ENCODE assay signal across 24 mouse cellular contexts in the genomic region with DNA sequence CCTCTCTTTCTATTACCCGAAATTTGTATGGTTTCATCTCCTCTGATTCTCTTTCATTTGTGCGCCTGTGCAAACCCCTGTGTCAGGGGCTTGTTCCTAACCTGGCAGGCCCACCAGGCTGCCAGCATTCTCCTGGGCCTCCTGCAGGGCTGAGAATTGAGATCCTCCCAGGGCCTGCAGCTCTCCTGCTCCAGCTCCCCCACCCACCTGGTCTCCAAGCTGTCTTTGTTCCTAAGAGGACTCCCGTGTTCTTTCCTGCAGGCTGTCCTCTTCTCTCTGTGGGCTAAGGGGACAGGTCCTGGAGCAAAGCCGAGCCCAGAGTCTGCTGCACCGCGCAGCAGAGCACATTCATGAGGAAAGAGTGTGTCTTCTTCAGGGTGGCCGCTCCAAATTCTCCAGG.
DNase-seq lines count a peak whose midpoint lies in the region; ATAC-seq and TF ChIP-seq lines count a peak whose summit lies in the region.
"Had no signal": no experiment of that assay in that cellular context is flagged by ENCODE, and none has a peak within 500 bp of the region (broad histone marks: within the 10 kb centered on the region; RNA-seq: fewer than 3 reads in every experiment).

No protein-coding gene starts in this region.

- ATAC-seq in midbrain, embryonic 16.5 days: no peak
- ATAC-seq in midbrain, postnatal 0 days (ENCODE audit: low FRiP score): no peak
- ATAC-seq in embryonic facial prominence, embryonic 14.5 days (ENCODE audit: low read depth): no peak
- no peak for ATAC-seq in lung, postnatal 0 days
- ATAC-seq: forebrain, postnatal 0 days; intestine, postnatal 0 days had no signal

- TF ChIP-seq CTCF in midbrain, postnatal 0 days (IDR thresholded peaks at IDR 0.05): no peak
- TF ChIP-seq CTCF in lung, postnatal 0 days (IDR thresholded peaks at IDR 0.05): no peak

- DNase-seq in layer of hippocampus, adult 11-12 months (ENCODE audit: low spot score): peak; percentile 29
- no peak for DNase-seq in layer of hippocampus, postnatal 14 days (ENCODE audit: low spot score in 2 of 2)
- DNase-seq in midbrain, postnatal 0 days (ENCODE audit: low spot score): no peak
- peak; percentile 54 for DNase-seq in cerebellum, adult 9-11 months
- no peak for DNase-seq in embryonic facial prominence, embryonic 14.5 days (ENCODE audit: low spot score)
- DNase-seq in spleen, postnatal 10 days (ENCODE audit: low spot score in 2 of 2): no peak
- DNase-seq in lung, postnatal 0 days (ENCODE audit: low spot score): no peak
- DNase-seq: adrenal gland, postnatal 36 days; forebrain, postnatal 0 days; gastrocnemius, postnatal 14 days; heart, adult 18-20 months; heart, postnatal 14 days; kidney, postnatal 36 days; liver, embryonic 13.5 days; lung, adult 2 months; lung, postnatal 4 days; retina, postnatal 1 day; right cerebral cortex, postnatal 25 days; thymus, postnatal 14 days had no signal

- H3K9ac ChIP-seq in midbrain, embryonic 16.5 days (ENCODE audit: low read depth, low read length): no peak overlapping the region
- H3K9ac ChIP-seq in midbrain, postnatal 0 days (replicated peaks; ENCODE audit: low read length, poor library complexity, severe bottlenecking): no peak overlapping the region
- H3K9ac ChIP-seq in embryonic facial prominence, embryonic 14.5 days (ENCODE audit: low read depth, low read length): no peak overlapping the region
- H3K9ac ChIP-seq in lung, postnatal 0 days (replicated peaks; ENCODE audit: low read depth): no peak overlapping the region
- H3K9ac ChIP-seq: forebrain, postnatal 0 days; heart, embryonic 13.5 days; hindbrain, embryonic 12.5 days; liver, embryonic 13.5 days; neural tube, embryonic 12.5 days had no signal

- peak overlapping the region; percentile 33; the same call in 1 of the 2 replicates for H3K27ac ChIP-seq in midbrain, embryonic 16.5 days (ENCODE audit: low read length)
- no peak overlapping the region for H3K27ac ChIP-seq in midbrain, postnatal 0 days (ENCODE audit: low read depth, low read length)
- peak overlapping the region; percentile 39; the same call in 1 of the 2 replicates for H3K27ac ChIP-seq in embryonic facial prominence, embryonic 14.5 days (replicated peaks; ENCODE audit: low read depth, low read length)
- H3K27ac ChIP-seq in lung, postnatal 0 days (ENCODE audit: low read length): no peak overlapping the region
- H3K27ac ChIP-seq: heart, embryonic 13.5 days; hindbrain, embryonic 12.5 days; liver, embryonic 13.5 days; neural tube, embryonic 12.5 days had no signal

- no peaks in the 10 kb centered on the region for H3K9me3 ChIP-seq in midbrain, embryonic 16.5 days (replicated peaks; ENCODE audit: control insufficient read depth, low read length, poor library complexity, severe bottlenecking)
- H3K9me3 ChIP-seq in midbrain, postnatal 0 days (ENCODE audit: low read length): no peaks in the 10 kb centered on the region
- H3K9me3 ChIP-seq in embryonic facial prominence, embryonic 14.5 days (ENCODE audit: control insufficient read depth, low read length): no peaks in the 10 kb centered on the region
- H3K9me3 ChIP-seq in lung, postnatal 0 days (ENCODE audit: low read length): no peaks in the 10 kb centered on the region
- H3K9me3 ChIP-seq: heart, embryonic 13.5 days; hindbrain, embryonic 12.5 days; liver, embryonic 13.5 days; neural tube, embryonic 12.5 days had no signal

- no peaks in the 10 kb centered on the region for H3K36me3 ChIP-seq in midbrain, embryonic 16.5 days (ENCODE audit: control insufficient read depth, insufficient read depth, low read length)
- no peaks in the 10 kb centered on the region for H3K36me3 ChIP-seq in midbrain, postnatal 0 days (ENCODE audit: insufficient read depth, low read length)
- no peaks in the 10 kb centered on the region for H3K36me3 ChIP-seq in embryonic facial prominence, embryonic 14.5 days (ENCODE audit: control insufficient read depth, insufficient read depth, low read length)
- no peaks in the 10 kb centered on the region for H3K36me3 ChIP-seq in lung, postnatal 0 days (ENCODE audit: insufficient read depth, low read length)
- H3K36me3 ChIP-seq: heart, embryonic 13.5 days; hindbrain, embryonic 12.5 days; liver, embryonic 13.5 days; neural tube, embryonic 12.5 days had no signal

- no peaks in the 10 kb centered on the region for H3K27me3 ChIP-seq in midbrain, embryonic 16.5 days (ENCODE audit: control insufficient read depth, insufficient read depth, low read depth, low read length)
- no peaks in the 10 kb centered on the region for H3K27me3 ChIP-seq in midbrain, postnatal 0 days (ENCODE audit: insufficient read depth, low read length)
- H3K27me3 ChIP-seq in embryonic facial prominence, embryonic 14.5 days (replicated peaks; ENCODE audit: control insufficient read depth, insufficient read depth, low read length): no peaks in the 10 kb centered on the region
- H3K27me3 ChIP-seq in lung, postnatal 0 days (replicated peaks; ENCODE audit: insufficient read depth, low read length): no peaks in the 10 kb centered on the region
- H3K27me3 ChIP-seq: hindbrain, embryonic 12.5 days; liver, embryonic 13.5 days; neural tube, embryonic 12.5 days had no signal

- no peak overlapping the region for H3K4me3 ChIP-seq in midbrain, embryonic 16.5 days (ENCODE audit: low read depth, low read length)
- no peak overlapping the region for H3K4me3 ChIP-seq in midbrain, postnatal 0 days (ENCODE audit: low read depth, low read length)
- no peak overlapping the region for H3K4me3 ChIP-seq in embryonic facial prominence, embryonic 14.5 days (ENCODE audit: low read depth, low read length)
- H3K4me3 ChIP-seq in lung, postnatal 0 days (ENCODE audit: low read depth, low read length): no peak overlapping the region
- H3K4me3 ChIP-seq: heart, embryonic 13.5 days; hindbrain, embryonic 12.5 days; liver, embryonic 13.5 days; neural tube, embryonic 12.5 days had no signal

- no peak overlapping the region for H3K4me2 ChIP-seq in midbrain, embryonic 16.5 days (ENCODE audit: low read length)
- no peak overlapping the region for H3K4me2 ChIP-seq in midbrain, postnatal 0 days (ENCODE audit: low read depth, low read length, poor library complexity, severe bottlenecking)
- H3K4me2 ChIP-seq in embryonic facial prominence, embryonic 14.5 days (ENCODE audit: low read depth, low read length): no peak overlapping the region
- H3K4me2 ChIP-seq in lung, postnatal 0 days (replicated peaks; ENCODE audit: low read depth, low read length): no peak overlapping the region
- H3K4me2 ChIP-seq: heart, embryonic 13.5 days; hindbrain, embryonic 12.5 days; liver, embryonic 13.5 days; neural tube, embryonic 12.5 days had no signal

- TF ChIP-seq EP300 in lung, postnatal 0 days (IDR thresholded peaks at IDR 0.05): no peak

- peaks cover 14% of the 10 kb centered on the region for H3K4me1 ChIP-seq in midbrain, embryonic 16.5 days (ENCODE audit: control insufficient read depth, insufficient read depth, low read length)
- 0 out of 2 replicates have a peak, but pooled peaks cover 3% of the 10 kb centered on the region for H3K4me1 ChIP-seq in midbrain, postnatal 0 days (ENCODE audit: insufficient read depth, low read length)
- H3K4me1 ChIP-seq in embryonic facial prominence, embryonic 14.5 days (ENCODE audit: control insufficient read depth, insufficient read depth, low read length): peaks cover 11% of the 10 kb centered on the region
- H3K4me1 ChIP-seq in lung, postnatal 0 days (ENCODE audit: insufficient read depth, low read depth, low read length): no peaks in the 10 kb centered on the region
- H3K4me1 ChIP-seq: heart, embryonic 13.5 days; liver, embryonic 13.5 days had no signal

- 31% methylated on average over 7 of the region's 7 CpGs for WGBS in midbrain, embryonic 16.5 days
- WGBS in midbrain, postnatal 0 days: 31% methylated on average over 7 of the region's 7 CpGs
- 42% methylated on average over 7 of the region's 7 CpGs for WGBS in embryonic facial prominence, embryonic 14.5 days
- WGBS in lung, postnatal 0 days: 44% methylated on average over 7 of the region's 7 CpGs

Comparison
In these comparisons a context has a peak if more than half of its experiments do, and no peak if none do; other contexts are left out.
1. DNase-seq: peak in layer of hippocampus, adult 11-12 months (single experiment) and cerebellum, adult 9-11 months (single experiment); none in layer of hippocampus, postnatal 14 days (0 of 2), midbrain, postnatal 0 days (single experiment), embryonic facial prominence, embryonic 14.5 days (single experiment), spleen, postnatal 10 days (0 of 2) and lung, postnatal 0 days (single experiment).
2. H3K27ac ChIP-seq: peak in midbrain, embryonic 16.5 days (single experiment) and embryonic facial prominence, embryonic 14.5 days (single experiment); none in midbrain, postnatal 0 days (single experiment) and lung, postnatal 0 days (single experiment).